Mouse (Mus musculus): Measurements from ENCODE around the gene Tnfrsf11a.

DNA sequence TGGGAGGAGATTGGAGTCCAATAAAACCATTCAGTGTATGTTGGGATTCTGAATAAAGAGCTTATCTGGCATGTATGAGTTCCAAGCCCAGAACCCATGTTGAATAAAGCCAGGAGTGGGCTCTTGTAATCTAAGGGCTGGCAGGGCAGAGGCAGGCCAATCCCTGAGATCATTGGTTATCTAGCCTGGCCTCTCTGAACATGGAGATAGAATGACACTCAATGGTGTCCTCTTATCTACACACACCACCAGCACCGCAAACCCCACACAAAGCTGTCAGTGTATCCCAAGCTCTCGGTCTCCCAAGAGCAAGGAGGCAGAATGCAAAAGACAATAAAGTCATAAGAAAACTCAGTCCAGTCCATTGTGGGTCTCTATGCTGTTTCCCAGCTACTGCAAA, 70.8 kb downstream of the Tnfrsf11a start:
- TF ChIP-seq CTCF (IDR thresholded peaks at IDR 0.05; ENCODE audit: low read depth) (no peak), EP300 (IDR thresholded peaks at IDR 0.05; ENCODE audit: low read depth) (peak; percentile 82)
